Mouse (Mus musculus) myocyte (in vitro differentiated cells): Measurements from ENCODE around the gene Yju2.

Experiments used
- CEBPB ChIP-seq: IDR thresholded peaks from 2 replicates; pipeline ENCODE4 v1.6.1; 2011; ENCODE audit warnings: mild to moderate bottlenecking, moderate library complexity; ENCODE audit not compliant: poor library complexity, insufficient read depth, severe bottlenecking
- E2F4 ChIP-seq: IDR thresholded peaks from one replicate; pipeline ENCODE4 v1.6.1; 2011; ENCODE audit warnings: mild to moderate bottlenecking, control low read depth, moderate library complexity; ENCODE audit not compliant: insufficient read depth
- MAX ChIP-seq: IDR thresholded peaks from one replicate; pipeline ENCODE4 v1.6.1; 2011; ENCODE audit warnings: low read depth, mild to moderate bottlenecking, control low read depth
- MYOD1 ChIP-seq, 3 experiments: IDR thresholded peaks; one replicate each; pipeline ENCODE4 v1.6.1; 2011; ENCODE audit warnings: control low read depth in 2 of 3, low read depth in 2 of 3, mild to moderate bottlenecking in 2 of 3, moderate library complexity in 1 of 3; ENCODE audit not compliant: insufficient read length in 2 of 3, control insufficient read depth in 1 of 3
- MYOG ChIP-seq, 3 experiments: IDR thresholded peaks; one replicate each; pipeline ENCODE4 v1.6.1; 2011; ENCODE audit warnings: control low read depth in 2 of 3, low read depth in 2 of 3, mild to moderate bottlenecking in 2 of 3; ENCODE audit not compliant: insufficient read length in 2 of 3, control insufficient read depth in 1 of 3, insufficient read depth in 1 of 3
- POLR2A ChIP-seq: IDR thresholded peaks from one replicate; pipeline ENCODE4 v1.6.1; 2011; ENCODE audit warnings: low read depth, mild to moderate bottlenecking, control low read depth, moderate library complexity; ENCODE audit not compliant: insufficient read length
- POLR2AphosphoS2 ChIP-seq: IDR thresholded peaks from one replicate; pipeline ENCODE4 v1.6.1; 2011; ENCODE audit warnings: low read depth, control low read depth; ENCODE audit not compliant: insufficient read length
- REST ChIP-seq: IDR thresholded peaks from one replicate; pipeline ENCODE4 v1.6.1; 2011; ENCODE audit warnings: mild to moderate bottlenecking, control low read depth, moderate library complexity; ENCODE audit not compliant: insufficient read depth, insufficient read length
- SRF ChIP-seq: IDR thresholded peaks from one replicate; pipeline ENCODE4 v1.6.1; 2011; ENCODE audit warnings: low read depth; ENCODE audit not compliant: control insufficient read depth, insufficient read length
- TCF12 ChIP-seq: IDR thresholded peaks from one replicate; pipeline ENCODE4 v1.6.1; 2011; ENCODE audit warnings: mild to moderate bottlenecking, control low read depth; ENCODE audit not compliant: poor library complexity, insufficient read depth, severe bottlenecking
- TCF3 ChIP-seq: IDR thresholded peaks from one replicate; pipeline ENCODE4 v1.6.1; 2011; ENCODE audit warnings: low read depth, control low read depth; ENCODE audit not compliant: insufficient read length
- USF1 ChIP-seq: IDR thresholded peaks from one replicate; pipeline ENCODE4 v1.6.1; 2011; ENCODE audit warnings: low read depth, mild to moderate bottlenecking, control low read depth, moderate library complexity

GRCm38 (mm10) chr17:55986030-55986961 lies 27.4 kb downstream of the Yju2 start, which contains the start of gene Fsd1:
- no peak for TF ChIP-seq TCF12
- no peak for TF ChIP-seq POLR2A
- TF ChIP-seq MYOD1 (IDR thresholded peaks at IDR 0.05; ENCODE audit: control insufficient read depth in 1 of 3, insufficient read length in 2 of 3, low read depth in 2 of 3) = no peak
- no peak for TF ChIP-seq E2F4
- no peak for TF ChIP-seq USF1
- TF ChIP-seq MAX = no peak
- TF ChIP-seq POLR2AphosphoS2 = no peak
- TF ChIP-seq MYOG (IDR thresholded peaks at IDR 0.05; ENCODE audit: control insufficient read depth in 1 of 3, insufficient read depth in 1 of 3, insufficient read length in 2 of 3, low read depth in 2 of 3) = no peak
- TF ChIP-seq CEBPB = no peak
- no peak for TF ChIP-seq REST
- no peak for TF ChIP-seq SRF
- no peak for TF ChIP-seq TCF3
